Mouse (Mus musculus): ENCODE data around the gene Sf3a3. TPM values are rescaled to one million over a fixed set of nuclear protein-coding genes. Genes with fewer than 3 reads are reported as not detected.

Gene Sf3a3
- 73.6 and 86.5 TPM in 2 replicates for polyA plus RNA-seq (2015; fragmentation: Nextera tagmentation; extraction: Ambion mirVana)

GRCm38 (mm10) chr4:124714545-124715481, at the start of gene Sf3a3:
Gene Sf3a3, plus strand, starts transcription at chr4:124714776.
- WGBS, result under 1% methylated on average over 57 of the region's 57 CpGs
- Histone ChIP-seq H3K4me1 (replicated peaks) (peaks cover 24% of the 10 kb centered on the region), H3K27ac (peak within 1 kb of the TSS; percentile 66), H3K4me3 (peak within 1 kb of the TSS; percentile 84), H3K9ac (peak within 1 kb of the TSS; percentile 91), H3K27me3 (no peaks in the 10 kb centered on the region), H3K9me3 (replicated peaks) (no peaks in the 10 kb centered on the region), H3K4me2 (peak within 1 kb of the TSS; percentile 91), H3K36me3 (peaks cover 34% of the 10 kb centered on the region)
- ATAC-seq (replicated peaks; ENCODE audit: insufficient number of reproducible peaks, insufficient read depth, low FRiP score, low read depth), result peak; percentile 85

GRCm38 (mm10) chr4:124667476-124668033, 47.0 kb upstream of the Sf3a3 start:
- peaks cover 94% of the 10 kb centered on the region for H3K27me3 ChIP-seq
- ATAC-seq (replicated peaks; ENCODE audit: insufficient number of reproducible peaks, insufficient read depth, low FRiP score, low read depth), result no peak
- 49% methylated on average over 14 of the region's 14 CpGs for WGBS

GRCm38 (mm10) chr4:124668078-124668477, 46.5 kb upstream of the Sf3a3 start:
- 20% methylated on average over 8 of the region's 8 CpGs for WGBS
- Histone ChIP-seq H3K36me3 (no peaks in the 10 kb centered on the region), H3K9ac (no peak overlapping the region), H3K27ac (no peak overlapping the region), H3K9me3 (replicated peaks) (no peaks in the 10 kb centered on the region), H3K4me3 (no peak overlapping the region), H3K27me3 (peaks cover 94% of the 10 kb centered on the region), H3K4me2 (no peak overlapping the region), H3K4me1 (replicated peaks) (peaks cover 18% of the 10 kb centered on the region)
- ATAC-seq (replicated peaks; ENCODE audit: insufficient number of reproducible peaks, insufficient read depth, low FRiP score, low read depth), result no peak

More at GRCm38 (mm10) chr4:124667476-124668033, 47.0 kb upstream of the Sf3a3 start:
- no peak overlapping the region for H3K4me3 ChIP-seq
- H3K36me3 ChIP-seq, result no peaks in the 10 kb centered on the region
- H3K9ac ChIP-seq, result no peak overlapping the region
- H3K4me1 ChIP-seq (replicated peaks), result peaks cover 13% of the 10 kb centered on the region
- no peak overlapping the region for H3K27ac ChIP-seq
- no peaks in the 10 kb centered on the region for H3K9me3 ChIP-seq (replicated peaks)
- no peak overlapping the region for H3K4me2 ChIP-seq

- Histone ChIP-seq H3K27ac (no peak overlapping the region), H3K27me3 (peaks cover 86% of the 10 kb centered on the region), H3K4me1 (replicated peaks) (peaks cover 19% of the 10 kb centered on the region), H3K4me3 (no peak overlapping the region), H3K4me2 (no peak overlapping the region), H3K36me3 (no peaks in the 10 kb centered on the region), H3K9ac (no peak overlapping the region), H3K9me3 (replicated peaks) (no peaks in the 10 kb centered on the region)
- ATAC-seq (replicated peaks; ENCODE audit: insufficient number of reproducible peaks, insufficient read depth, low FRiP score, low read depth), result no peak
- WGBS, result 64% methylated on average over 8 of the region's 8 CpGs
Observed at GRCm38 (mm10) chr4:124670232-124670631, 44.3 kb upstream of the Sf3a3 start.

- Histone ChIP-seq H3K36me3 (no peaks in the 10 kb centered on the region), H3K27me3 (peaks cover 73% of the 10 kb centered on the region), H3K4me1 (replicated peaks) (peaks cover 19% of the 10 kb centered on the region), H3K27ac (no peak overlapping the region), H3K9ac (no peak overlapping the region), H3K4me3 (no peak overlapping the region), H3K9me3 (replicated peaks) (no peaks in the 10 kb centered on the region), H3K4me2 (peak overlapping the region; percentile 64; the same call in 1 of the 2 replicates)
- ATAC-seq (replicated peaks; ENCODE audit: insufficient number of reproducible peaks, insufficient read depth, low FRiP score, low read depth), result no peak
- 20% methylated on average over 7 of the region's 7 CpGs for WGBS
Observed at GRCm38 (mm10) chr4:124671583-124671982, 43.0 kb upstream of the Sf3a3 start.

- WGBS, result 3% methylated on average over 26 of the region's 31 CpGs
- Histone ChIP-seq H3K9ac (peak overlapping the region; percentile 33; the same call in 1 of the 2 replicates), H3K4me2 (peak overlapping the region; percentile 64), H3K4me1 (replicated peaks) (peaks cover 19% of the 10 kb centered on the region), H3K4me3 (peak overlapping the region; percentile 32), H3K36me3 (peaks cover 5% of the 10 kb centered on the region; the same call in 1 of the 2 replicates), H3K9me3 (replicated peaks) (no peaks in the 10 kb centered on the region), H3K27ac (no peak overlapping the region), H3K27me3 (peaks cover 62% of the 10 kb centered on the region)
- no peak for ATAC-seq (replicated peaks; ENCODE audit: insufficient number of reproducible peaks, insufficient read depth, low FRiP score, low read depth)
Observed at GRCm38 (mm10) chr4:124672347-124673320, 41.9 kb upstream of the Sf3a3 start.

GRCm38 (mm10) chr4:124674334-124675032, 40.1 kb upstream of the Sf3a3 start:
- H3K27me3 ChIP-seq, result peaks cover 44% of the 10 kb centered on the region
- H3K4me2 ChIP-seq, result no peak overlapping the region
- H3K9me3 ChIP-seq (replicated peaks), result no peaks in the 10 kb centered on the region
- WGBS, result 69% methylated on average over 17 of the region's 17 CpGs
- H3K27ac ChIP-seq, result no peak overlapping the region
- no peak overlapping the region for H3K4me3 ChIP-seq
- peaks cover 24% of the 10 kb centered on the region for H3K4me1 ChIP-seq (replicated peaks)
- ATAC-seq (replicated peaks; ENCODE audit: insufficient number of reproducible peaks, insufficient read depth, low FRiP score, low read depth), result no peak
- peaks cover 17% of the 10 kb centered on the region; the same call in 1 of the 2 replicates for H3K36me3 ChIP-seq
- no peak overlapping the region for H3K9ac ChIP-seq

GRCm38 (mm10) chr4:124675037-124675436, 39.5 kb upstream of the Sf3a3 start:
- Histone ChIP-seq H3K9me3 (replicated peaks) (no peaks in the 10 kb centered on the region), H3K4me2 (no peak overlapping the region), H3K36me3 (peaks cover 19% of the 10 kb centered on the region; the same call in 1 of the 2 replicates), H3K27ac (no peak overlapping the region), H3K4me3 (no peak overlapping the region), H3K27me3 (peaks cover 42% of the 10 kb centered on the region), H3K9ac (no peak overlapping the region), H3K4me1 (replicated peaks) (peaks cover 25% of the 10 kb centered on the region)
- ATAC-seq (replicated peaks; ENCODE audit: insufficient number of reproducible peaks, insufficient read depth, low FRiP score, low read depth), result no peak
- WGBS, result 4% methylated on average over 4 of the region's 4 CpGs

GRCm38 (mm10) chr4:124675958-124676357, 38.6 kb upstream of the Sf3a3 start:
- Histone ChIP-seq H3K4me2 (no peak overlapping the region), H3K27ac (no peak overlapping the region), H3K27me3 (peaks cover 33% of the 10 kb centered on the region), H3K9me3 (replicated peaks) (no peaks in the 10 kb centered on the region), H3K4me1 (replicated peaks) (peaks cover 25% of the 10 kb centered on the region), H3K9ac (no peak overlapping the region), H3K36me3 (peaks cover 26% of the 10 kb centered on the region; the same call in 1 of the 2 replicates), H3K4me3 (no peak overlapping the region)
- WGBS, result 80% methylated on average over 6 of the region's 6 CpGs
- no peak for ATAC-seq (replicated peaks; ENCODE audit: insufficient number of reproducible peaks, insufficient read depth, low FRiP score, low read depth)

GRCm38 (mm10) chr4:124682270-124682669, 32.3 kb upstream of the Sf3a3 start:
- H3K36me3 ChIP-seq, result peaks cover 68% of the 10 kb centered on the region
- no peak overlapping the region for H3K9ac ChIP-seq
- ATAC-seq (replicated peaks; ENCODE audit: insufficient number of reproducible peaks, insufficient read depth, low FRiP score, low read depth), result no peak
- peaks cover 11% of the 10 kb centered on the region for H3K4me1 ChIP-seq (replicated peaks)
- no peaks in the 10 kb centered on the region for H3K9me3 ChIP-seq (replicated peaks)
- no peaks in the 10 kb centered on the region for H3K27me3 ChIP-seq
- 52% methylated on average over 7 of the region's 7 CpGs for WGBS
- no peak overlapping the region for H3K27ac ChIP-seq
- H3K4me2 ChIP-seq, result no peak overlapping the region
- no peak overlapping the region for H3K4me3 ChIP-seq
